Comparison of ENCODE assay signal across 8 mouse cellular contexts in the genomic region with DNA sequence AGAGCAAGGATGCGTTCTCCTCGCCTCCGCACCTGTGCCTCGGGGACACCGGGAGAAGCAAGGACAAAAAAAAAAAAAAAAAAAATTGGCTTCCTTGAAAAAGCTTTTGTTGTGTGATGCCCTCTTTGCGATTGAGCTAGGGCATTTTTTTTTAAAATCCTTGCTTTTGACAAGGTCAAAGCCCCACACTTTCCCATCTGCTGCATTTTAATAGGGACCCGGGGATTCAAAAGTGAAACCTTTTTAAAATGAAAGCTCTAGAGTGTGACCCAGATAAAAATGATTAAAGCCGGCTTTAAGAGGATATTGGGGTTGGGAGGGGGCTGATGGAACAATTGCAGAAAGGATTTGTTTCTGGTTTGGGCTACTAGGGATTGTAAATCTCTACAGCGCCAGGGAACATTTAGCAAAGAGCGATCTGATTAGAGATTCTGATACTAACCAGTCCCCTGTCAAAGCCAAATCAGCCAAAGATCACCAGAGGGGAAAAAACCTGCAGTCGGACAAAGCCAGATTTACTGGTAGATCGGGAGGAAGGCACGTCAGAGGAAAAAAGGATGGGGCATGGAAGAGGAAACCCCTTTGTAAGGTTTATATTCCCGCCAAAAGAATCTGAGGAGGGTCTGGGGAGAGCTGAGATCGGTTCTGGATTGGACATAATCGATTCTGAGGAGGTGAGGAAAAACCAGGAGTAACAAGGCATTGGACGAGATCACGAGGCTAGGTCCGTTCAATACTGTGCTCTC. TPM values are rescaled to one million over a fixed set of nuclear protein-coding genes. Genes with fewer than 3 reads are reported as not detected.
DNase-seq lines count a peak whose midpoint lies in the region; ATAC-seq and TF ChIP-seq lines count a peak whose summit lies in the region.

No protein-coding gene starts in this region.

- under 1% methylated on average over 19 of the region's 19 CpGs for WGBS in forebrain, postnatal 0 days
- under 1% methylated on average over 19 of the region's 19 CpGs for WGBS in intestine, postnatal 0 days
- under 1% methylated on average over 19 of the region's 19 CpGs for WGBS in lung, embryonic 15.5 days
- WGBS in small intestine, adult 2 months, result under 1% methylated on average over 19 of the region's 19 CpGs

- H3K27me3 ChIP-seq in forebrain, postnatal 0 days (ENCODE audit: insufficient read depth, low read length), result no peaks in the 10 kb centered on the region
- H3K27me3 ChIP-seq in intestine, postnatal 0 days (replicated peaks; ENCODE audit: control insufficient read depth, insufficient read depth, low read length), result no peaks in the 10 kb centered on the region
- no peaks in the 10 kb centered on the region for H3K27me3 ChIP-seq in lung, embryonic 15.5 days
- no peaks in the 10 kb centered on the region for H3K27me3 ChIP-seq in small intestine, adult 2 months (ENCODE audit: control insufficient read depth, insufficient read depth, low read length)

- ATAC-seq in forebrain, postnatal 0 days, result peak; percentile 36
- no peak for ATAC-seq in intestine, postnatal 0 days
- ATAC-seq in lung, embryonic 15.5 days (ENCODE audit: borderline replicate concordance, extremely low read depth, low FRiP score, low TSS enrichment), result no peak
- ATAC-seq in megakaryocyte-erythroid progenitor cell, adult 5-6 weeks (replicated peaks; ENCODE audit: low FRiP score, low TSS enrichment, poor library complexity, severe bottlenecking), result no peak

- H3K9ac ChIP-seq in forebrain, postnatal 0 days, result peak overlapping the region; percentile 99
- peak overlapping the region; percentile 96 for H3K9ac ChIP-seq in intestine, postnatal 0 days (ENCODE audit: low read depth, low read length)
- H3K9ac ChIP-seq in lung, embryonic 15.5 days, result peak overlapping the region; percentile 98

- H3K36me3 ChIP-seq in forebrain, postnatal 0 days (ENCODE audit: insufficient read depth), result no peaks in the 10 kb centered on the region
- H3K36me3 ChIP-seq in intestine, postnatal 0 days (ENCODE audit: control insufficient read depth, insufficient read depth), result no peaks in the 10 kb centered on the region
- no peaks in the 10 kb centered on the region for H3K36me3 ChIP-seq in lung, embryonic 15.5 days
- no peaks in the 10 kb centered on the region for H3K36me3 ChIP-seq in small intestine, adult 2 months (ENCODE audit: control insufficient read depth, insufficient read depth, low read length)

- H3K27ac ChIP-seq in forebrain, postnatal 0 days (ENCODE audit: low read depth, low read length), result peak overlapping the region; percentile 99
- H3K27ac ChIP-seq in intestine, postnatal 0 days (ENCODE audit: low read depth, low read length), result peak overlapping the region; percentile 95
- H3K27ac ChIP-seq in lung, embryonic 15.5 days, result peak overlapping the region; percentile 98
- peak overlapping the region; percentile 91 for H3K27ac ChIP-seq in small intestine, adult 2 months (ENCODE audit: insufficient read depth, low read depth, low read length)

- TF ChIP-seq POLR2A in small intestine, adult 2 months (IDR thresholded peaks at IDR 0.05; ENCODE audit: low read depth, low read length), result no peak

- H3K4me3 ChIP-seq in forebrain, postnatal 0 days (ENCODE audit: low read depth, low read length), result peak overlapping the region; percentile 86
- peak overlapping the region; percentile 92 for H3K4me3 ChIP-seq in intestine, postnatal 0 days (ENCODE audit: low read depth, low read length)
- H3K4me3 ChIP-seq in lung, embryonic 15.5 days, result peak overlapping the region; percentile 96
- peak overlapping the region; percentile 92 for H3K4me3 ChIP-seq in small intestine, adult 2 months (ENCODE audit: low read depth, low read length)

- H3K4me2 ChIP-seq in forebrain, postnatal 0 days (ENCODE audit: low read depth), result peak overlapping the region; percentile 62
- peak overlapping the region; percentile 88 for H3K4me2 ChIP-seq in intestine, postnatal 0 days (replicated peaks; ENCODE audit: low read depth)
- H3K4me2 ChIP-seq in lung, embryonic 15.5 days, result peak overlapping the region; percentile 95

- DNase-seq in right cerebral cortex, postnatal 25 days, result peak; percentile 30
- no peak for DNase-seq in right cerebral cortex, postnatal 14 days
- DNase-seq in cerebellum, adult 18-20 months, result peak; percentile 44 to 55
- peak; percentile 79 for DNase-seq in forebrain, postnatal 0 days

- H3K9me3 ChIP-seq in forebrain, postnatal 0 days (ENCODE audit: low read length), result no peaks in the 10 kb centered on the region
- no peaks in the 10 kb centered on the region for H3K9me3 ChIP-seq in intestine, postnatal 0 days (ENCODE audit: control insufficient read depth)
- no peaks in the 10 kb centered on the region for H3K9me3 ChIP-seq in lung, embryonic 15.5 days

- no peak for TF ChIP-seq CTCF in forebrain, postnatal 0 days (IDR thresholded peaks at IDR 0.05; ENCODE audit: low read depth)
- no peak for TF ChIP-seq CTCF in intestine, postnatal 0 days (IDR thresholded peaks at IDR 0.05; ENCODE audit: low read depth)
- no peak for TF ChIP-seq CTCF in small intestine, adult 2 months (IDR thresholded peaks at IDR 0.05; ENCODE audit: extremely low read depth, insufficient read length, insufficient replicate concordance, low read depth, low read length)

- H3K4me1 ChIP-seq in forebrain, postnatal 0 days (ENCODE audit: insufficient read depth), result peaks cover 9% of the 10 kb centered on the region
- peaks cover 6% of the 10 kb centered on the region; the same call in 1 of the 2 replicates for H3K4me1 ChIP-seq in intestine, postnatal 0 days (replicated peaks; ENCODE audit: control insufficient read depth, insufficient read depth, low read length)
- H3K4me1 ChIP-seq in lung, embryonic 15.5 days, result peaks cover 10% of the 10 kb centered on the region; the same call in 1 of the 2 replicates
- peaks cover 6% of the 10 kb centered on the region; the same call in 1 of the 2 replicates for H3K4me1 ChIP-seq in small intestine, adult 2 months (ENCODE audit: control insufficient read depth, insufficient read depth, insufficient read length, low read length)

RNA-seq across cellular contexts. Expression of gene Zdhhc17, which starts 0.7 kb away (rescaled TPM):
- 66.9 and 71.6 TPM in 2 replicates for total RNA-seq in forebrain, postnatal 0 days (2014; rRNA removed)
- 31.1 and 41.7 TPM in 2 replicates for polyA plus RNA-seq in forebrain, postnatal 0 days (2015; fragmentation: Nextera tagmentation; extraction: Ambion mirVana)
- 5.4 and 5.9 TPM in 2 replicates for polyA plus RNA-seq in intestine, postnatal 0 days (2015; fragmentation: Nextera tagmentation; extraction: Ambion mirVana)
- 20.5 and 20.9 TPM in 2 replicates for polyA plus RNA-seq in lung, embryonic 15.5 days (2015; fragmentation: Nextera tagmentation; extraction: Ambion mirVana)
- 2.4 and 4.7 TPM in 2 replicates for polyA plus RNA-seq in small intestine, adult 2 months (2012; rRNA removed)
- total RNA-seq in megakaryocyte-erythroid progenitor cell, adult 5-6 weeks (2014; fragmentation: Nextera tagmentation), result 34.3 and 50.3 TPM in 2 replicates
- 37.7 and 40.9 TPM in 2 replicates for total RNA-seq in megakaryocyte-erythroid progenitor cell, adult 5-6 weeks (2017)
